Mouse (Mus musculus): ENCODE results near the gene Vps37b.

Vps37b gene

DNA sequence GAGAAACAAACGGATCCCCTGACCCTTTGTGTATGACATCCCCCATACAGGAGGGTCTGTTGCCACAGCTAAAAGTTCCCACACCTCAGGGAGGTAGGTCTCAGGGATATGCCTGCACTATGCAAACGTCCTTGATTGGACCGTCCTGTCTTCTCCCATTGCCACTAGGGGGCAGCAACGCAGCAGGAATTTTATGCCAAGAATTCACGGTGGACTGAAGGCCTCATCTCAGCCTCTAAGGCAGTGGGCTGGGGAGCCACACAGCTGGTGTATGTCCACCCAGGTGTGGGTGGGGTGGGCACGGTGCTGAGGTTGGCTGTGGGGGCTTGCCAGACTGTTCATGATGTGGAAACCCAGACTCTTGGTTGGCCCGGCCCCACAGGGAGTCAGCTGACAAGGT is 31.2 kb downstream of the Vps37b start:
- DNase-seq: peak; percentile 91

DNA sequence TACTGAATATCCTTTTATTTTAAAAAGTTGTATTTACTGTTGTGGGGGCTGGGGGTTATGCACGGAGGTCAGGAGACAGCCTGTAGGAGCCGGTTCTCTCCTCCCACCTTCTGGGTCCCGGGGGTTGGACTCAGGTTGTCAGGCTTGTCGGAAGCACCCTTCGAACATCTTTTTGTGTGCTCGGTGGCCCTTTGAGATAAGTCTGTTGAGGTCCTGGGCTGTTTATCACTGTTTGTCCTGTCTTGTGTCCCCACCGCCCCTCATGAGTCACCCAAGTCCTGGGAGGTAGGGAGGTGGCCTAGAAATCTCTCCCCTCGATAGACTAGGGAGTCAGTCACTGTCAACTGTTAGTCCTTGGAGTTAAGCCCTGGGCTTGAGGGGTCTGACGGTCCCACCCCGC is 33.7 kb downstream of the Vps37b start:
- no peak for DNase-seq

DNA sequence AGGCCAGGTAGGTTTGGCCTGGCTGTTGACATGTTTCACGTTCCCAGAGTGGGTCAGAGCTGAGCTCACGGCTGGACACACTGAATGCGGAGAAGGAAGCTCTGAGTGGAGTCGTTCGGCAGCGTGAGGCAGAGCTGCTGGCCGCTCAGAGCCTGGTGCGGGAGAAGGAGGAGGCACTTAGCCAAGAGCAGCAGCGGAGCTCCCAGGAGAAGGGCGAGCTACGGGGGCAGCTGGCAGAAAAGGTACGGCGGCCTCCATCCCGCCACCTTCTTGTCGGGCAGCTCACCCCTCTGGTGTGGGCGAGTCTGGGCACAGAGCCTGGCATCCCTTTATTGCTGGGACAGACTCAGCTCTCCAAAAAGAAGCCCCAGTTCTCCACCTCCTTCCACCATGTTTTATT is 34.3 kb downstream of the Vps37b start:
- DNase-seq: no peak

DNA sequence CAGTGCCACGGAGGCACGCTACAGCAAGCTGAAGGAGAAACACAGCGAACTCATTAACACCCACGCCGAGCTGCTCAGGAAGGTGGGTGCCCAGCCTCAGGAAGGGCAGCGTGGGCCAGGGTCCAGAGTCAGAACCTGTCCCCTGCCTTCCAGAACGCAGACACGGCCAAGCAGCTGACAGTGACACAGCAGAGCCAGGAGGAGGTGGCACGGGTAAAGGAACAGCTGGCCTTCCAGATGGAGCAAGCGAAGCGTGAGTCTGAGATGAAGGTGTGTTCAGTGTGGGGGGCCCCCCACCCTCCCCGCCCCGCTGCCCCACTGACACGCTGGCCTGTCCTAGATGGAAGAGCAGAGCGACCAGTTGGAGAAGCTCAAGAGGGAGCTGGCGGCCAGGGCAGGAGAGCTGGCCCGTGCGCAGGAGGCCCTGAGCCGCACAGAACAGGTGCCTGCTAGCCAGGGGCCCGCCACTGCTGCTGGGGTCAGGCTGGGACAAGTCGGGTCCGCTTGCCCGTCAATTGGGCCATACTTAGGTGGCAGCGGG is 34.8 kb downstream of the Vps37b start:
- DNase-seq: no peak

GRCm38 (mm10) chr5:123996695-123997094 is 35.4 kb downstream of the Vps37b start:
- DNase-seq: no peak

DNA sequence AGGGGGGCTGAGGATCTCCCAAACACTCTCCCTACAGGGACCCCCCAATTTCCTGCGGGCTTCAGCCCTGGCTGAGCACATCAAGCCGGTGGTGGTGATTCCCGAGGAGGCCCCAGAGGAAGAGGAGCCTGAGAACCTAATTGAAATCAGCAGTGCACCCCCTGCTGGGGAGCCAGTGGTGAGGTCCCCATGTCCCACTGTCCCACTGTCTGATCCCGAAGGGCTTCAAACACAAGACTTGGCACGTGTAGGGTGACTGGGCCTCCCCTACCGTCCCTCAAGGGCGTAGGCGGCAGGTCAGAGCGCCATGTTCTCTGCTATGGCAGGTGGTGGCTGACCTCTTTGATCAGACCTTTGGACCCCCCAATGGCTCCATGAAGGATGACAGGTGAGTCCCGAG is 35.9 kb downstream of the Vps37b start:
- DNase-seq: peak; percentile 30

DNA sequence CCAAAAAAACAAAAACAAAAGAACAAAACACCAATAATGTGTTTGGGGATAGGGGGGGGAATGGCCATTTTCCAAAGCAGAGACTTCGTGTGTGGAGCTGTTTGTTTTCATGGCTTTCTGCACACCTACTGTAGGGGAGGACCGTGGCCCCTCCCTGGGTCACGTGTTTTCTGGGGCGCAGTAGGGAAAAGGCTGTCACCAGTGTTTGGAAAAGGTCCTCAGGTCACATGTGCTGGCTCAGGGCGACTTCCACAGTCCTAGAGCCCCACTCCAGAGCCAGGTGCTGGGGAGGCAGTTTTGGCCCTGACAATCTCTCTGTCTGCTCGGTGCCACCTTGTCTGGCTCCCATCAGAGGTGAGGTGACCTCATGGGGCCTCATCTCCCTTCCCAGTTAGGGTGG is 36.7 kb downstream of the Vps37b start:
- no peak for DNase-seq

GRCm38 (mm10) chr5:123994468-123994867 is 37.6 kb downstream of the Vps37b start:
- no peak for DNase-seq

GRCm38 (mm10) chr5:123993263-123994036 is 38.6 kb downstream of the Vps37b start:
- no peak for DNase-seq

DNA sequence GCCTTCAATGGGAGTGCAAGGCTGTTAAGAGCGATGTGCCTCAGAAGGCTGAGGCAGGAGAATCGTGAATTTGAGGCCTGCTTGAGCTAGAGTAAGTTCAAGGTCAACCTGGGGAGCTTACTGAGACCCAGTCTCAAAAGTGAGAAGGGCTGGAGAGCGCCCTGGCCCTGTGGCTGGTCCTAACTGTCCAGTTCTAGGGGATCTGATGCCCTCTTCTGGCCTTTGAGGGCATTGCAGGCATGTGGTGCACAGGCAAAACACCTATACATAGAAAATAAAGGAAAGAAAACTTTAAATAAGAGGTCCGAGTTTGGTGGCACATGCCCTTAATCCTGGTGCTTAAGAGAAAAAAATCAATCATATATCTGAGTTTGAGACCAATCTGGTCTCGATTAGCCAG is 39.3 kb downstream of the Vps37b start:
- DNase-seq: peak; percentile 79

DNA sequence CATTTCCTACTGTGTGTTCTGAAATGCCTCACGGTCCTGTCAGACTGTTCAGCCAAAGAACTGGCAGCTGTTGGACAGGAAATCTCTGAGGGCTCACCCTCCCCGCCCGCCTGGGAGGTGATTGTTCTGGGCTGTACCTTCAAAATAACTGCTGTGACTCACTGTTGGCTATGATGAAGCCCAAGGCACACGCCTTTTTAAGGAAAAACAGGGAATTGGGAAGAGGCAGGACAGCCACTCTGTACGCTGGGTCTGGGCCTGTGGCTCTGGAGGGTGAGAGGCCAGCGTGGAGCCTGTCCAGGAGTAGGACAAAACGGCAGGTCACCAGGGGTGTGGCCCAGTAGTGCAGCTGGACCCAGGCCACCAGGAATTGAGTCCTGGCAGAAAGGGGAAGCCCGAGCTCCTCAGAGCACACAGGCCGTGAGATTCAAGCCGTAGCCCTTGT is 39.9 kb downstream of the Vps37b start:
- DNase-seq: no peak

DNA sequence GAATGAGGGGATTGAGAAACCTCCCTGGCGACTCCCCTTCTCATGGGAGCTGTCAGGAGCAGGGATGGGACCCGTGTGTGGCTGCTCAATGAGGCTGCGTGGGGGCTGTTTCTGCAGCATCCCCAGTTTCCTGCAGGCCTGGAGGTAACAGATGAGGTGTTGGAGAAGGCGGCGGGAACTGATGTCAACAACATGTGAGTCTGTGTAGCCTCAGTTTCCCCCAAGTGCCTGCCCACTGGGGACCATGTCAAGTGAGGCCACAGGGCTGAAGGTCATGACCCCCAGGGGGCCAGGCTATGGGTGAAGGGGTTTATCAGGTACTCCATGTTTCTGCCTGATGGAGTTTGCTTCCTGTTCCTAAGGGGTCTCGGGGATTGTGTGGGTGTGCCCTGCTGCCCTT is 40.7 kb downstream of the Vps37b start:
- no peak for DNase-seq

- DNase-seq: no peak
Observed at GRCm38 (mm10) chr5:123989941-123990885, 41.9 kb downstream of the Vps37b start.

GRCm38 (mm10) chr5:123987511-123987910 is 44.6 kb downstream of the Vps37b start:
- DNase-seq: no peak

- DNase-seq: no peak
Observed at GRCm38 (mm10) chr5:123986925-123987324, 45.1 kb downstream of the Vps37b start.

DNA sequence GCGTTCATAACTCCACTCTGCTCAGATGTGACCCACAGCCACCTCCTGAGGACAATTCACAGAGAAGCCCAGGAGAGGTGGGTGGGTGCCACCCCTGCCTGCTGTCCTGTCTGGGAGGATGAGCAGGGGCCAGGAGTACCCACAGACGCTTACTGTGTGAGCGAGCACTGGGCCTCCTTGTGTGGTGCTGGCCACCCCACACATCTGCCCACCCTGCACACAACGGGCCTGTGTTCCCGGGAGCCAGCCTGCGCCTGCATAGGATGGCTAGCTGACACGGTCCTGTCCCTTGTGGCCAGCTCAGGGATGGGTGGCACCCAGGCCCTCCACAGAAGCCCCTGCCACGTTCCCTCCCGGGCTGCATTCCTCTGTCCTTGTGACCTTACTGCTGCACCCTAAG is 46.6 kb downstream of the Vps37b start:
- DNase-seq: no peak

DNA sequence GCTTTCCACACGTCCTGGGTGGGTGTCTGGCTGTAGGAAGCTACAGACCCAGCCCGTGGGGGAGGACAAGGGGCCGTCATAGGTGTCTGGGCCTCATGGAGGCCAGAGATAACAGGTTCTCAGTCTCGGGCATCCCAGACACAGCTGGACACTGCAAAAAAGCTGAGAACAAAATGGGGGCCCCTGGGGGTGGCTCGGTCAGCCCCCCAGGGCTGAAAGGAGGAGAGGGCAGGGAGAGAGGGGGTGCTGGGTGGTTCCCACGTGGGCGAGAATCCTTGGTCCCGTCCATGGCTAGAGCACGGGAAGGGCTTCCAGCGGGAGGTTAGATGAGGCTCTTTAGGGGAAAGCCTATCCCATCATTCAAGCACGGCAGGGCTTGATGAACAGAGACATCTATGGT is 49.2 kb downstream of the Vps37b start:
- no peak for DNase-seq

GRCm38 (mm10) chr5:123981250-123981554 is 50.9 kb downstream of the Vps37b start:
- DNase-seq: no peak

DNA sequence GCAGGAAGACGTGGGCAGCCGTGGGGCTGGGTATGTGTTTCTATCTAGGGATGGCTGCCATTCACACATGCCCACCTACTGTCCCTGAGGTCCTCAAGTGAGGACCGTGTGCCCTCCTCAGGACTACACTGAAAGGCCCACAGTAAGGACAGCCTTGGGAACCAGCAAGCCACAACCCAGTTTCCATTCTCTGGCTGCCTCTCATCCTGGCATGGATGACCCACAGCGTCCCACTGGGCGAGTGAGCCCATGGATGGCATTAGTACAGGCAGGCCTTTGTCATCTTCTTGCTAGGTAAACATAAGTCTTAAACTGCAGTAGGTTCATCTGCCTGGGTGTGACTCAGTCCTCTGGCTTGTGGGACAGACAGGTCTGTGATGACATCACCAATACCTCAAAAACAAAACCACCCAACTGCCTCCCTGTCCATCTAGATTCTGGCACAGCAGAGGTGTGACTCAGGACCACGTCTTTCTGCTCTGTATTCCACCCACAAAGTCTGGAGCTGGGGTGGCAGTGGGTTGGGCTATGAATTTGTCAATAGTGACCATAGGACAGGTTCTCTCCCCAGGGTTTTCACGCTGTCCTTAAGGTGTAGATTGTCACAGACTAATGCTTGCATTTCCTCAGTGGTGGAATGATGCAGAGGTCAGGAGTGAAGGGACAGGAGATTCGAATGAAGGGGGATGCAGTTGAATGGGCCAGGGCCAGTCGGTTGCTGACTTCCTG is 51.4 kb downstream of the Vps37b start:
- no peak for DNase-seq

DNA sequence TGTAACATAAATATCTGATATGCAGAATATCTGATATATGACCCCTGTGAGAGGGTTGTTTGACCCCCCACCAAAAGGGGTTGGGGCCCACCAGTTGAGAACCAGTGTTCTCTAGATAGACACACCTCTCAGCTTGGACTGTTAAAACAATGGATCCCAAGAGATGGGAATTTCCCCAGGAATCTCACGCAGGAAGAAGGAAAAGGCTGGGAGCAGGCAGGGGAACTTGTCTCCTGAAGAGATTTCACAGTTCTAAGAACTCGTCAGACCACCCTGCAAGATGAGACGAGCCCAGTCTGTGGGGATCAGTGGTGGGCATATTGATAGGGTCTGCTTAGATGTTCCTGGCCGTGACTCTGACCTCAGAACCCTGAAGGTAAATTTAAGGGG is 52.1 kb downstream of the Vps37b start:
- DNase-seq: no peak

DNA sequence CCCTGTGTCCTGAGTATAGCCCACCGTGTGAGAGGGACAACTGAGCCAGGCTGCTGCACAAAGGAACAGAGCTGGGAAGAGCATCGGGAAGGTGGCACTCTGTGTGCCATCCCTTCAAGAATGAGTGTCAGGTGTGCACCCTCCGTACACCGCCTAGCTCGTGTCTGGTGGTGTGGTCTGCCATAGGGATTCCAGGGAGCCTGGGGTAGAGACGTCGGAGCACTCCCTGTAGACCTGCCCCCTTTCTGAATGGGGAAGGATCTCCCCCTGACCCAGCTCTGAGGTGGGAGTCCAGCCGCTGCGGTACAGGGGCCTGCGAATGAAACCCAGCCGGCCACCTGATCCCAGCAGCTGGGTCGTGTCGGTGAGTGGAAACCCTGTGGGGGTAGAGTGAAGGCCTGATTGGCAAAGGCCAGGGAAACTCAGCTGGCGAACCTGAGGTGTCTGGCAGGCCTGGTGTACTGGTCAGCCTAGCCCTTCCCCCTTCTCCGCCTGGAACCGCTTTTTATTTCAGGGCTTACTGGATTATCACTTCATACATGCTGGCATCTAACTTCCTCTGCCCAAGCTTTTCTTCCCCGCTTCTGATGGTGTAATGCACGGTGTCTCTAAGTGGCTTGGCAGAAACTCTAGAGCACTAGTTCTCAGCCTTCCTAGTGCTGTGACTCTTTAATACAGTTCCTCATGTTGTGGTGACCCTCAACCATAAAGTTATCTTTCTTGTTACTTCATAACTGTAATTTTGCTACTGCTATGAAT is 52.7 kb downstream of the Vps37b start:
- no peak for DNase-seq

DNA sequence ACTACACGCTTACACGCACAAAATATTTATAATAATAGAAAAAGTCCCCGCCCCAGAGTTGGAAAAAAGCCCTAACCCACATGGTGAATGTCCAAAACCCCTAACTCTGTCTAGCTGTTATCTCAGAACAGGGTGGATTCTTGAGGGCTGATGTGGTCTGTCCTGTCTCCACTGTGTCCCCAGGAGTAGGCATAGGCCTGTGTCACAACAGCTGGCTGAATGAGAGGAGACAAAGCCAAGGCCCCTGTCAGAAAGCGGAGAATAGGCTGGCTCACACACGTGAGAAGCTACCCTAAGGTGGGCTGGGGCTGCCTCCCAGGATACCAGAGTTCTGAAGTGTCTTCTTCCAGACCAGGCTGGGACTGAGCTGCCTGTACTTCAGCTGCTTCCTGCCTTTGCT is 53.9 kb downstream of the Vps37b start:
- DNase-seq: no peak

DNA sequence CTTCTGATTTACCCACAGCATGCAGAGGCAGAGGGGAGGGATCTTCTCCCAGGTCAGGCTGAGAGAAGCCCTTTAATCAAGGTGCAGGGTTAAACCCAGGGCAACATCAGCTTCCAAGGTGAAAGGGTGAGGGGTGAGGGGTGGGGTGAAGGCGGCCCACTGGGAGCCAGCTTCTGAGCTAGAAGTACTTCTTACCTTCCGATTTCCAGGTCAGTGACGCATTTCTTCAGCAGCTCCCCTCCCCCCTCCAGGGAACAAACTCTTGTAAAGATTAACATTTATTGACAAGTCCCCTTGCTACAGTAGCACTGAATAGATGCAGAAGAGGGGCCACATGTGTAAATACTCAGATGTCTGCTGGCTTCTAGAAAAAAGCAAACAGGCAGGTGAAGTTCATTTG is 54.8 kb downstream of the Vps37b start:
- no peak for DNase-seq
